Mouse (Mus musculus) lung, embryonic 15.5 days (tissue): Measurements from ENCODE around the gene Sesn3. TPM values are rescaled to one million over a fixed set of nuclear protein-coding genes. Genes with fewer than 3 reads are reported as not detected.
A peak's percentile ranks its signal among the peaks of the same experiment; 100 is the strongest.

Experiments used
- ATAC-seq: fragments of 200-750 bp; cut with Nextera tagmentation; 2 replicates; pipeline ENCODE4 v1.8.0; 2017; ENCODE audit warnings: moderate number of reproducible peaks, borderline replicate concordance; ENCODE audit not compliant: low FRiP score, low TSS enrichment; ENCODE audit errors: extremely low read depth
- H3K27ac ChIP-seq: fragments of 300-500 bp; sonication (generic); 2 replicates; pipeline ENCODE4 v1.5.1; 2015; ENCODE audit warnings: moderate library complexity, mild to moderate bottlenecking, inconsistent platforms
- H3K27me3 ChIP-seq: fragments of 300-500 bp; sonication (generic); 2 replicates; pipeline ENCODE4 v1.6.1; 2015; ENCODE audit warnings: inconsistent platforms
- H3K36me3 ChIP-seq: fragments of 300-500 bp; sonication (generic); 2 replicates; pipeline ENCODE4 v1.6.1; 2015; ENCODE audit warnings: inconsistent platforms
- H3K4me1 ChIP-seq: fragments of 300-500 bp; sonication (generic); 2 replicates; pipeline ENCODE4 v1.6.1; 2015; ENCODE audit warnings: inconsistent platforms
- H3K4me2 ChIP-seq: fragments of 300-500 bp; sonication (generic); 2 replicates; pipeline ENCODE4 v1.6.1; 2015; ENCODE audit warnings: inconsistent platforms, mild to moderate bottlenecking, moderate library complexity
- H3K4me3 ChIP-seq: fragments of 300-500 bp; sonication (generic); 2 replicates; pipeline ENCODE4 v1.5.1; 2015; ENCODE audit warnings: mild to moderate bottlenecking, inconsistent platforms
- H3K9ac ChIP-seq: fragments of 300-500 bp; sonication (generic); 2 replicates; pipeline ENCODE4 v1.6.1; 2015; ENCODE audit warnings: inconsistent platforms
- H3K9me3 ChIP-seq: fragments of 300-500 bp; sonication (generic); 2 replicates; pipeline ENCODE4 v1.6.1; 2016; ENCODE audit warnings: inconsistent platforms
- WGBS: fragments of 180-500 bp; shearing (Covaris S2); methylation state at CpG from one replicate; pipeline ENCODE4 v1.1.7; 2015; 5-methylcytosine and 5-hydroxymethylcytosine counted together
- polyA plus RNA-seq: library from polyadenylated mRNA; unstranded; fragments of >200 nt; fragmentation: Nextera tagmentation; extraction: Ambion mirVana; gene quantifications from 2 replicates; pipeline ENCODE4 v1.2.1, GENCODE M21; 2015

Sesn3 gene
- polyA plus RNA-seq, 1 experiment from 2014 or later: 16.7 TPM

- H3K4me1 ChIP-seq: no peaks in the 10 kb centered on the region
- WGBS: 93% methylated on average over 9 of the region's 9 CpGs
- no peaks in the 10 kb centered on the region for H3K27me3 ChIP-seq
- H3K36me3 ChIP-seq: no peaks in the 10 kb centered on the region
- no peak for ATAC-seq
- no peaks in the 10 kb centered on the region for H3K9me3 ChIP-seq
- no peak overlapping the region for H3K4me3 ChIP-seq
- no peak overlapping the region for H3K4me2 ChIP-seq
- H3K9ac ChIP-seq: no peak overlapping the region
- no peak overlapping the region for H3K27ac ChIP-seq
These were observed 89.9 kb downstream of the Sesn3 start for GRCm38 (mm10) chr9:14364719-14365118.

DNA sequence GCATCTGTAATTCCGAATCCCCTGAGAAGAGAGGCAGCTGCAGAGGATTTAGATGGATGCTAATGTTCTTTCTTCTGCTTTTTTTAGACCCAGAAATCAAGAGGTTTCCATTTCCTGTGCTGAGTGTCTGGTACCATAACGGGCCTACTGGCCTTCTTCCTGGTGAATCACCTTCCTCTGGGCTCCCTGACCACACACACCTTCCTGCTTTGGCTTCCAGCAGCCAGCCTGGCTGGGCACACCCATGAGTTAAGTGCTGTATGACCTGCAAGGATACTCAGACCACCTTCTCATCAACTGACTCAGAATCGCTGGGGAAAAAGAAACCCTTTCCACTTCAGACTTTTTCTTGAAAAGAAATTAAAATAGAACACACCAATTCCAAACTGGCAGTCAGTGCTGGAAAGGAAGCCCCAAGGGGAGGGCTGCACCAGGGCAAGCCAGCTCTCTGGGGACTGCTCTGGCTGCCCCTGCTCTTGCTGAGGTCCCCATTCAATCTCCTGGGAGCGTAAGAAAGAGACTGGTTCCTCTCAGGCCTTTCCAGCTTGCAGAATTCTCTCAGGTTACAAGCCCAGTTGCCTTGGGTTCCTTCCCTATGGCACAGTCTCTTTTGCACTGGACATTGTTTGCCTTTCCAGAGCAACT lies 90.7 kb downstream of the Sesn3 start:
- 64% methylated on average over 4 of the region's 4 CpGs for WGBS
- Histone ChIP-seq H3K4me1 (no peaks in the 10 kb centered on the region), H3K4me2 (no peak overlapping the region), H3K9me3 (no peaks in the 10 kb centered on the region), H3K27me3 (no peaks in the 10 kb centered on the region), H3K9ac (no peak overlapping the region), H3K4me3 (no peak overlapping the region), H3K36me3 (no peaks in the 10 kb centered on the region), H3K27ac (no peak overlapping the region)
- no peak for ATAC-seq

DNA sequence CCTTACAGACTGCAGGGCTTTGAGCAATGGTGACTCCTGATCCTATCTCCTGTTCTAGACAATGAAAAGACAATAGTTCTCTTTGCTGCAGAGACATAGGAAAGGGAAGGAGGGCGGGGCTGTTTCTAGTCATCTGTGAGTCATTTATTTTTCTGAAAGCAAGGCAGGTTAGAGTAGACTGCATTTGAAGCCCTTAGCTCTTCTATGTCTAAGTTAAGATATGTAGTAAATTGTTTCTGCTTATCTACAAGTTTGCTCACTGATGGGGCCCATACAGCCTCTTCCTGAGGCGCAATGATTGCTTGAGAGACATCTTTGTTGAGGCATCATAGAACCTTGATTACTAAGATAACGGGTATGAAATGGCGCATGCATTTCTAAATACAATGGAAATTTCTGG lies 93.0 kb downstream of the Sesn3 start:
- no peak for ATAC-seq
- H3K4me3 ChIP-seq: no peak overlapping the region
- H3K27me3 ChIP-seq: no peaks in the 10 kb centered on the region
- no peaks in the 10 kb centered on the region for H3K9me3 ChIP-seq
- no peaks in the 10 kb centered on the region for H3K36me3 ChIP-seq
- no peak overlapping the region for H3K27ac ChIP-seq
- H3K9ac ChIP-seq: no peak overlapping the region
- 95% methylated on average over 4 of the region's 4 CpGs for WGBS
- no peak overlapping the region for H3K4me2 ChIP-seq
- H3K4me1 ChIP-seq: no peaks in the 10 kb centered on the region

DNA sequence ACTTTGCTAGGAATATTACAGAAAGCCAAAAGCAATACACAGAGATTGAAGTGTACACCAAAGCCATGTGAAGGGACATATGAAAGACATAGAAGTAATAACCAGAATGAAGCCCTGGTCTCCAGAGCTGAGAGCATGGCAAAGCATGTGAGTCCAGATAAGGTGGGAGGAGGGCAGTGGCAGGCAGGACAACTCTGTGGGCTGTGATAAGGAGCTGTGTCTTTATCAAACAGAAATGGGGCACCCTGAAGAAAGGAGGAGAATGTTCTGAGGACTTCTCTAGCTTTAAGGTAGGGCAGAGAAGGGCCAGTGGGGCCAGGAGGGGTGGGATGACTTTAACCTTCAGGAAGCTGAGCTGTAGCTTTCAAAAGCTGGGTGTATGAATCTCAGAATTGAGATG lies 94.4 kb downstream of the Sesn3 start:
- Histone ChIP-seq H3K27ac (no peak overlapping the region), H3K9ac (no peak overlapping the region), H3K9me3 (no peaks in the 10 kb centered on the region), H3K4me1 (no peaks in the 10 kb centered on the region), H3K4me3 (no peak overlapping the region), H3K27me3 (no peaks in the 10 kb centered on the region), H3K36me3 (no peaks in the 10 kb centered on the region), H3K4me2 (no peak overlapping the region)
- no peak for ATAC-seq

DNA sequence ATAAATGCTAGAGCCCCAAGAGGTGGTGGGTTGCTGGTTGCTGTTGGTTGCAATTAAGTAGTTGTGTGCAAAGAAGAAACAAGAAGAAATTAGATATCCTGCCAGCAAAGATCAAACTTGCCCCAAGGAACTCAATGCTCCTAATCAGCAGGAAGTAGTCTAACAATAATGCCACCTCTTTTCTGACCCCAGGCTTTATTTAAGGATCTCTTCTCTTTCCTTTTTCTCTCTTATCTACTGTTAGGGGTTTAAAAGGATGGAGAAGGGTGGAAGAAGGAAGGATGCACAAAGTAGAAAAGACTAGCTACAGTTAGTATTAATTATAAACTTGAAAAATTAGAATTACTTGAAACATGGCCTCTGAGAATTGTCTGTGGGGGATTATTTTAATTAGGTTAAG lies 97.6 kb downstream of the Sesn3 start:
- Histone ChIP-seq H3K4me2 (no peak overlapping the region), H3K27ac (no peak overlapping the region), H3K36me3 (no peaks in the 10 kb centered on the region), H3K9ac (no peak overlapping the region), H3K27me3 (no peaks in the 10 kb centered on the region), H3K4me1 (no peaks in the 10 kb centered on the region), H3K4me3 (no peak overlapping the region), H3K9me3 (no peaks in the 10 kb centered on the region)
- no peak for ATAC-seq

GRCm38 (mm10) chr9:14376149-14376548 lies 101.3 kb downstream of the Sesn3 start:
- peaks cover 24% of the 10 kb centered on the region for H3K4me1 ChIP-seq
- H3K27ac ChIP-seq: no peak overlapping the region
- WGBS: 84% methylated on average over 4 of the region's 4 CpGs
- H3K4me2 ChIP-seq: no peak overlapping the region
- H3K4me3 ChIP-seq: no peak overlapping the region
- no peaks in the 10 kb centered on the region for H3K36me3 ChIP-seq
- no peak for ATAC-seq
- no peak overlapping the region for H3K9ac ChIP-seq
- H3K9me3 ChIP-seq: no peaks in the 10 kb centered on the region
- H3K27me3 ChIP-seq: no peaks in the 10 kb centered on the region

- ATAC-seq: no peak
- no peaks in the 10 kb centered on the region for H3K36me3 ChIP-seq
- no peak overlapping the region for H3K9ac ChIP-seq
- no peak overlapping the region for H3K4me2 ChIP-seq
- H3K4me3 ChIP-seq: no peak overlapping the region
- 78% methylated on average over 2 of the region's 2 CpGs for WGBS
- H3K9me3 ChIP-seq: no peaks in the 10 kb centered on the region
- no peak overlapping the region for H3K27ac ChIP-seq
- H3K27me3 ChIP-seq: no peaks in the 10 kb centered on the region
- peaks cover 36% of the 10 kb centered on the region for H3K4me1 ChIP-seq
These were observed 103.3 kb downstream of the Sesn3 start for GRCm38 (mm10) chr9:14378151-14378550.

GRCm38 (mm10) chr9:14379769-14380385 lies 105.0 kb downstream of the Sesn3 start:
- no peaks in the 10 kb centered on the region for H3K9me3 ChIP-seq
- H3K27ac ChIP-seq: peak overlapping the region; percentile 82
- peak overlapping the region; percentile 64 for H3K4me3 ChIP-seq
- H3K4me2 ChIP-seq: peak overlapping the region; percentile 92
- no peaks in the 10 kb centered on the region for H3K36me3 ChIP-seq
- WGBS: 14% methylated on average over 8 of the region's 8 CpGs
- peak overlapping the region; percentile 71 for H3K9ac ChIP-seq
- H3K27me3 ChIP-seq: no peaks in the 10 kb centered on the region
- no peak for ATAC-seq
- H3K4me1 ChIP-seq: peaks cover 36% of the 10 kb centered on the region

DNA sequence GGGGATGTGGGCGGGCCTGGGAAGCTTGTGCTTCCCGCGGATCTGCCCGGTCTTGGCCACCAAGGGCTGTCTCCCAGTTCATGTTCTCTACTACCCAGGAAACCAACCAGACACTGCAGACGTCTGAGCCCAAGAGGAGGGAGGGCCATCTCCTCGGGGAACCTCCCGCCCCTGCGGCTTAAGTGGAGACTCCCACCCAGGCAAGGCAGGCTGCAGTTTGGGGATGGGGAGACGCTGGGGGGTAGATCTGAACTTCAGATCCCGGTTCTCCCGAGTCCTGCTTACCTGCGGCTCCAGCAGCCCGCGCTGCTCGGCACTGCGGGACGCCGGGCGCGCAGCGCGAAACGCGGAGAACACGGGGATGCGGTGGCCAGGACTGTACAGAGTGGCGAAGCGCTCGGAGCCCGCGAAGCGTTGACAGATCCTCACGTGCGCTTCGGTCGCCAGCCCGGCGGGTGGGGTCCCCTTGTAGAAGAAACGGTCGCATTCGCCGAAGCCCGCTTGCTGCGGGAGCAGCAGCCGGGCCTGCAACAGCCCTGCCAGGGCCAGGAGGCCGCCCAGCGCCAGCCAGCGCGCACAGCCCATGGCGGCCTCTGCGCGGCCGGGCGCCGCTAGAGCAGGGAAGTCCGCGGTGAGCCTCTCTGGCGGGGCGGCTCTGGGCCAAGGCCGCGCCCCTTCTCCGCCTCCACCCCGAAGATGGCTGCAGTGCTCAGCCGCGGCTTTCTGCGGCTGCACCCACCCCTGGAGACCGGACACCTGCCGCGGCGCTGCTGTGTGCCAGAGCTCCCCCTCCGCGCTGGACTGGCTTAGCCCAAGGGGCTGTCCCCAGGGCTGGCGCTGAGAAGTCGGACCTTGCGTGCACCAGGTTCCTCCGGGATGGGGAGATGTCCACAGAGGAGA lies 105.8 kb downstream of the Sesn3 start:
- Histone ChIP-seq H3K27me3 (no peaks in the 10 kb centered on the region), H3K9ac (peak overlapping the region; percentile 71), H3K4me3 (peak overlapping the region; percentile 64), H3K4me2 (peak overlapping the region; percentile 92), H3K36me3 (no peaks in the 10 kb centered on the region), H3K4me1 (peaks cover 36% of the 10 kb centered on the region), H3K9me3 (no peaks in the 10 kb centered on the region), H3K27ac (peak overlapping the region; percentile 82)
- peak; percentile 95 for ATAC-seq
- under 1% methylated on average over 73 of the region's 76 CpGs for WGBS

- H3K4me1 ChIP-seq: peaks cover 36% of the 10 kb centered on the region
- WGBS: 5% methylated on average over 8 of the region's 8 CpGs
- peak within 1 kb of the TSS; percentile 82 for H3K27ac ChIP-seq
- H3K27me3 ChIP-seq: no peaks in the 10 kb centered on the region
- no peaks in the 10 kb centered on the region for H3K9me3 ChIP-seq
- ATAC-seq: peak; percentile 55; the same call in 1 of the 2 replicates
- H3K9ac ChIP-seq: peak within 1 kb of the TSS; percentile 71
- no peaks in the 10 kb centered on the region for H3K36me3 ChIP-seq
- H3K4me2 ChIP-seq: peak within 1 kb of the TSS; percentile 92
- H3K4me3 ChIP-seq: peak within 1 kb of the TSS; percentile 64
These were observed 106.6 kb downstream of the Sesn3 start, which contains the start of gene Endod1 for GRCm38 (mm10) chr9:14381353-14382055. TSS of gene Endod1 (minus strand) at chr9:14381507.

- Histone ChIP-seq H3K4me1 (peaks cover 36% of the 10 kb centered on the region), H3K9ac (no peak overlapping the region), H3K9me3 (no peaks in the 10 kb centered on the region), H3K27ac (no peak overlapping the region), H3K4me2 (0 out of 2 replicates have a peak overlapping the region, but pooled peaks have one; percentile 2), H3K4me3 (no peak overlapping the region), H3K27me3 (no peaks in the 10 kb centered on the region), H3K36me3 (no peaks in the 10 kb centered on the region)
- ATAC-seq: no peak
- WGBS: 51% methylated on average over 5 of the region's 5 CpGs
These were observed 107.5 kb downstream of the Sesn3 start for GRCm38 (mm10) chr9:14382256-14382791.
